Mouse (Mus musculus) adrenal gland, adult 18-20 months (tissue): ENCODE results near the gene Map4k5. TPM values are rescaled to one million over a fixed set of nuclear protein-coding genes. Genes with fewer than 3 reads are reported as not detected.

Experiments
- DNase-seq, 2 experiments: peaks; one replicate each; pipeline ENCODE4 v3.0.0; 2021 to 2022; ENCODE audit warnings: low spot score in 2 of 2
- long read RNA-seq, 2 experiments: library from polyadenylated mRNA; stranded (forward); transcript quantifications; one replicate each; pipeline ENCODE4 v2.0.0; 2021
- total RNA-seq, 2 experiments: library from RNA; stranded (reverse); gene quantifications; 1 replicate in 1 of 2; 2 replicates in 1 of 2; pipeline ENCODE4 v1.2.3; 2021

The Map4k5 gene
- 10 to 100 TPM; 24.3 to 27.3 TPM for total RNA-seq
- long read RNA-seq, experiment 1, partial matches to known transcripts, result 4 of 17 reads
- long read RNA-seq, experiment 1, other reads (novel, unspliced or antisense), result 13 of 17 reads
- long read RNA-seq, experiment 2, partial matches to known transcripts, result 2 of 17 reads
- long read RNA-seq, experiment 2, other reads (novel, unspliced or antisense), result 15 of 17 reads

GRCm38 (mm10) chr12:69892371-69893251, at the start of gene Map4k5, which contains the start of gene Atl1:
Gene Map4k5 (minus strand): TSS chr12:69893200.
Gene Atl1 (plus strand): TSS chr12:69892614.
- DNase-seq, result peak; percentile 91 to 92

GRCm38 (mm10) chr12:69941655-69942329, 48.8 kb upstream of the Map4k5 start:
- no peak for DNase-seq

GRCm38 (mm10) chr12:69939291-69939690, 46.3 kb upstream of the Map4k5 start:
- no peak for DNase-seq

- no peak for DNase-seq
Observed at GRCm38 (mm10) chr12:69937731-69938130, 44.7 kb upstream of the Map4k5 start.

GRCm38 (mm10) chr12:69926716-69927115, 33.7 kb upstream of the Map4k5 start:
- DNase-seq, result no peak

- DNase-seq, result peak; percentile 6 to 33
Observed at GRCm38 (mm10) chr12:69924012-69924411, 31.0 kb upstream of the Map4k5 start.

GRCm38 (mm10) chr12:69923603-69924002, 30.6 kb upstream of the Map4k5 start:
- no peak for DNase-seq

- no peak for DNase-seq
Observed at GRCm38 (mm10) chr12:69923128-69923527, 30.1 kb upstream of the Map4k5 start.

GRCm38 (mm10) chr12:69922099-69922498, 29.1 kb upstream of the Map4k5 start:
- no peak for DNase-seq

- no peak for DNase-seq
Observed at GRCm38 (mm10) chr12:69917870-69918269, 24.9 kb upstream of the Map4k5 start.

GRCm38 (mm10) chr12:69912737-69913136, 19.7 kb upstream of the Map4k5 start:
- DNase-seq, result no peak

GRCm38 (mm10) chr12:69911906-69912305, 18.9 kb upstream of the Map4k5 start:
- no peak for DNase-seq

GRCm38 (mm10) chr12:69908511-69908900, 15.5 kb upstream of the Map4k5 start:
- no peak for DNase-seq

GRCm38 (mm10) chr12:69907667-69908510, 14.9 kb upstream of the Map4k5 start:
- DNase-seq, result peak in 1 of 2 experiments; percentile 34

- no peak for DNase-seq
Observed at GRCm38 (mm10) chr12:69904991-69905390, 12.0 kb upstream of the Map4k5 start.

GRCm38 (mm10) chr12:69898119-69898518, 5.1 kb upstream of the Map4k5 start:
- DNase-seq, result no peak

GRCm38 (mm10) chr12:69895046-69895445, 2.0 kb upstream of the Map4k5 start:
- DNase-seq, result no peak

GRCm38 (mm10) chr12:69893927-69894326, 927 bp upstream of the Map4k5 start:
- DNase-seq, result no peak

GRCm38 (mm10) chr12:69891721-69892120, 1.3 kb downstream of the Map4k5 start:
- no peak for DNase-seq

GRCm38 (mm10) chr12:69890476-69890875, 2.5 kb downstream of the Map4k5 start:
- no peak for DNase-seq

GRCm38 (mm10) chr12:69890051-69890450, 2.9 kb downstream of the Map4k5 start:
- DNase-seq, result no peak
